Mouse (Mus musculus): ENCODE measurements at regions not wholly inside any gene's neighbourhood (a gene's known extent, or its start where the extent isn't known, plus 50 kb on each side); places are given as distances from the start of the nearest gene placed in this dataset.

GRCm38 (mm10) chr17:63003911-63004310, 122.8 kb upstream of the Efna5 start:
- ATAC-seq (replicated peaks; ENCODE audit: insufficient number of reproducible peaks, insufficient read depth, low FRiP score, low read depth) = no peak
- Histone ChIP-seq H3K4me1 (replicated peaks) (peaks cover 4% of the 10 kb centered on the region), H3K9me3 (replicated peaks) (no peaks in the 10 kb centered on the region), H3K27ac (no peak overlapping the region), H3K9ac (no peak overlapping the region), H3K36me3 (no peaks in the 10 kb centered on the region), H3K27me3 (no peaks in the 10 kb centered on the region), H3K4me3 (no peak overlapping the region), H3K4me2 (no peak overlapping the region)
- 80% methylated on average over 5 of the region's 5 CpGs for WGBS

- H3K4me1 ChIP-seq (replicated peaks) = no peaks in the 10 kb centered on the region
- H3K27me3 ChIP-seq = no peaks in the 10 kb centered on the region
- no peak overlapping the region for H3K9ac ChIP-seq
- H3K4me2 ChIP-seq = no peak overlapping the region
- H3K27ac ChIP-seq = no peak overlapping the region
- H3K36me3 ChIP-seq = no peaks in the 10 kb centered on the region
- H3K9me3 ChIP-seq (replicated peaks) = no peaks in the 10 kb centered on the region
- ATAC-seq (replicated peaks; ENCODE audit: insufficient number of reproducible peaks, insufficient read depth, low FRiP score, low read depth) = no peak
- 80% methylated on average over 4 of the region's 4 CpGs for WGBS
- no peak overlapping the region for H3K4me3 ChIP-seq
These were observed 121.6 kb upstream of the Efna5 start for GRCm38 (mm10) chr17:63002729-63003128.

- 37% methylated on average over 2 of the region's 2 CpGs for WGBS
- H3K27ac ChIP-seq = no peak overlapping the region
- H3K9ac ChIP-seq = no peak overlapping the region
- no peaks in the 10 kb centered on the region for H3K9me3 ChIP-seq (replicated peaks)
- no peak for ATAC-seq (replicated peaks; ENCODE audit: insufficient number of reproducible peaks, insufficient read depth, low FRiP score, low read depth)
- no peak overlapping the region for H3K4me3 ChIP-seq
- H3K27me3 ChIP-seq = no peaks in the 10 kb centered on the region
- no peak overlapping the region for H3K4me2 ChIP-seq
- no peaks in the 10 kb centered on the region for H3K36me3 ChIP-seq
- no peaks in the 10 kb centered on the region for H3K4me1 ChIP-seq (replicated peaks)
These were observed 120.8 kb upstream of the Efna5 start for GRCm38 (mm10) chr17:63001898-63002297.

DNA sequence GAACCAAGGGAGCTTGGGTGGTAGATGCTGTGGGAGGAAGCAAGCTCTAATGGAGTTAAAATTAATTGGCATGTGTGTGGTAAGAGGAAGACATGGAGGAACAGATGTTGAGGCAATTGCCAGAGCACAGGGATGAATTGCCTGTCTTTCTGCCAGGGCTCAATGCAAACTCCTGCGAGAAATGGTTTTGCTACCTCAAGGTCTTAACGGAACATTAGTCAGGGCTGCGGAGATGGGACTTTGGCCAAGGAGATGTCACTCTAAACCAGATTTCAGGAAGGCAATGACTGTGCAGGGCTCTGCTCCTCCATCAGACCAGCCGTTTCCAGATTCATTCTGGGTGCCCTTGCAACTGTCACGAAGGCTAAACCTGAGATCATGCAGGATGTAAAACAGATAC, 116.6 kb upstream of the Efna5 start:
- ATAC-seq (replicated peaks; ENCODE audit: insufficient number of reproducible peaks, insufficient read depth, low FRiP score, low read depth) = no peak
- no peaks in the 10 kb centered on the region for H3K36me3 ChIP-seq
- no peak overlapping the region for H3K9ac ChIP-seq
- no peak overlapping the region for H3K4me2 ChIP-seq
- H3K27ac ChIP-seq = no peak overlapping the region
- no peaks in the 10 kb centered on the region for H3K27me3 ChIP-seq
- no peaks in the 10 kb centered on the region for H3K9me3 ChIP-seq (replicated peaks)
- WGBS = 70% methylated on average over 5 of the region's 5 CpGs
- H3K4me3 ChIP-seq = no peak overlapping the region
- H3K4me1 ChIP-seq (replicated peaks) = 0 out of 2 replicates have a peak, but pooled peaks cover 4% of the 10 kb centered on the region

DNA sequence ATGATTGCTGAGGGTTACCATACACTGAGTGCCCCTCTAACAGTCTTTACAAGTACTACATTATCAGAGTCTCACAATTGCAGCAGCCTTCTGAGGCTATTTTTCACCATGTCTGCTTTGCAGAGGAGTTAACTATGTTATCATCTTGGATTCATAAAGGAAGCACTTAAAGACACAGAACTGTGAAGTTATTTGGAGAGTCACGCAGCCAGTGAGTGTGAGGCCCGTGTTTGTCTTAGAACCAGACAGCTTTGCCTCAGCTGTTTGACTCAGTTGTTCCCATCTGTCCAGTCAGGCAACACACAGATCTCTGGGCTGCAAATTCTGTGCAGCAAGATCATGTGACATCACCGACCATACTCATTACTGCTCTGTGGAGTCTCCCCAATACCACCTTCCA, 114.2 kb upstream of the Efna5 start:
- H3K9ac ChIP-seq = no peak overlapping the region
- no peak overlapping the region for H3K27ac ChIP-seq
- no peaks in the 10 kb centered on the region for H3K9me3 ChIP-seq (replicated peaks)
- no peak for ATAC-seq (replicated peaks; ENCODE audit: insufficient number of reproducible peaks, insufficient read depth, low FRiP score, low read depth)
- H3K36me3 ChIP-seq = no peaks in the 10 kb centered on the region
- 0 out of 2 replicates have a peak, but pooled peaks cover 4% of the 10 kb centered on the region for H3K4me1 ChIP-seq (replicated peaks)
- no peaks in the 10 kb centered on the region for H3K27me3 ChIP-seq
- H3K4me2 ChIP-seq = no peak overlapping the region
- H3K4me3 ChIP-seq = no peak overlapping the region
- WGBS = 35% methylated on average over 3 of the region's 3 CpGs

GRCm38 (mm10) chr17:62992977-62993376, 111.9 kb upstream of the Efna5 start:
- no peaks in the 10 kb centered on the region for H3K27me3 ChIP-seq
- no peak overlapping the region for H3K27ac ChIP-seq
- H3K9ac ChIP-seq = no peak overlapping the region
- H3K9me3 ChIP-seq (replicated peaks) = no peaks in the 10 kb centered on the region
- ATAC-seq (replicated peaks; ENCODE audit: insufficient number of reproducible peaks, insufficient read depth, low FRiP score, low read depth) = no peak
- WGBS = 81% methylated on average over 2 of the region's 2 CpGs
- no peak overlapping the region for H3K4me2 ChIP-seq
- no peak overlapping the region for H3K4me3 ChIP-seq
- H3K4me1 ChIP-seq (replicated peaks) = 0 out of 2 replicates have a peak, but pooled peaks cover 4% of the 10 kb centered on the region
- no peaks in the 10 kb centered on the region for H3K36me3 ChIP-seq

DNA sequence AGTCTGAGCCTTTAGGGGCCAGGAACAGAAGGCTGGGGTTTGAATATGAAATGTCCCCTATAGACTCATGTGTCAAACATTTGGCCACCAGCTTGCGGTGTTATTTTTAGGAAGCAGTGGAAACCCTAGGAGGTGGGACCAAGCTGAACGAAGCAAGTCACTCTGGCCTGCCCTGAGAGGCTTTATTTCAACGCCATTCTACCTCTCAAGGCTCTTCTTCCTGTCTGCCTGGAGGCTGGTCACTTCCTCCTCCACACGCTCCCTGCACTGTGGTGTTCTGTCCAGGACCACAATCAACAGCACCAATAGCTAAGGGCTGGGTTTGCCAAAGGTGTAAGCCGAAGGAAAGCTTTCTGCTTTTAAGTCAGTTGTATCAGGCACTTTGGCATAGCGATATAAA, 105.2 kb upstream of the Efna5 start:
- Histone ChIP-seq H3K4me2 (no peak overlapping the region), H3K4me3 (no peak overlapping the region), H3K27me3 (no peaks in the 10 kb centered on the region), H3K27ac (no peak overlapping the region), H3K9me3 (replicated peaks) (no peaks in the 10 kb centered on the region), H3K9ac (no peak overlapping the region), H3K4me1 (replicated peaks) (peaks cover 4% of the 10 kb centered on the region; the same call in 1 of the 2 replicates), H3K36me3 (no peaks in the 10 kb centered on the region)
- WGBS = 50% methylated on average over 6 of the region's 6 CpGs
- no peak for ATAC-seq (replicated peaks; ENCODE audit: insufficient number of reproducible peaks, insufficient read depth, low FRiP score, low read depth)

- no peak for ATAC-seq (replicated peaks; ENCODE audit: insufficient number of reproducible peaks, insufficient read depth, low FRiP score, low read depth)
- H3K4me1 ChIP-seq (replicated peaks) = no peaks in the 10 kb centered on the region
- WGBS = 39% methylated on average over 3 of the region's 3 CpGs
These were observed 99.2 kb upstream of the Efna5 start for GRCm38 (mm10) chr17:62980337-62980736.

GRCm38 (mm10) chr17:62977561-62977960, 96.4 kb upstream of the Efna5 start:
- Histone ChIP-seq H3K27me3 (no peaks in the 10 kb centered on the region), H3K4me3 (no peak overlapping the region), H3K9ac (no peak overlapping the region), H3K4me2 (no peak overlapping the region), H3K27ac (no peak overlapping the region), H3K36me3 (no peaks in the 10 kb centered on the region), H3K9me3 (replicated peaks) (0 out of 2 replicates have a peak, but pooled peaks cover 5% of the 10 kb centered on the region), H3K4me1 (replicated peaks) (no peaks in the 10 kb centered on the region)
- no peak for ATAC-seq (replicated peaks; ENCODE audit: insufficient number of reproducible peaks, insufficient read depth, low FRiP score, low read depth)
- 66% methylated on average over 4 of the region's 4 CpGs for WGBS

More at GRCm38 (mm10) chr17:62980337-62980736, 99.2 kb upstream of the Efna5 start:
- no peak overlapping the region for H3K4me2 ChIP-seq
- H3K9ac ChIP-seq = no peak overlapping the region
- H3K27me3 ChIP-seq = no peaks in the 10 kb centered on the region
- H3K4me3 ChIP-seq = no peak overlapping the region
- H3K36me3 ChIP-seq = no peaks in the 10 kb centered on the region
- H3K27ac ChIP-seq = no peak overlapping the region
- H3K9me3 ChIP-seq (replicated peaks) = no peaks in the 10 kb centered on the region

DNA sequence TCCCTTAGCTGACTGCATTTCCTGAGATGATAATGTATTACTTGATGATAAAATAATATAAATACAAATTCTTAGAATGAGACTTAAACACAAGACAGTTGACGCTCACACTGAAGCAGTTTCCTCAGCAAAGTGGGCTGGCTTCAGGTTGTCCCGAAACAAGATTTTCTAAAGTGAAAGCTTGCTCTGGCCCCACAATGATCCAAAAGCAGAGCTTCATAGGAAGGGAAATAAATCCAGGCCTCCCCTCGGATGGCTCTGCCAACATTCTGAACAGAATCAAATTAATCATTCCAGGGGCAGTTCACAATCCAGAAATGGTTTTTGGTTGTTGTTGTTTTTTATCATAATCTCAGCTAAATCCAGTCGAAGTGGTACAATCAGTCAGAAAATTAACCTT, 96.0 kb upstream of the Efna5 start:
- no peak for ATAC-seq (replicated peaks; ENCODE audit: insufficient number of reproducible peaks, insufficient read depth, low FRiP score, low read depth)
- H3K27me3 ChIP-seq = no peaks in the 10 kb centered on the region
- no peaks in the 10 kb centered on the region for H3K4me1 ChIP-seq (replicated peaks)
- no peak overlapping the region for H3K4me3 ChIP-seq
- no peak overlapping the region for H3K9ac ChIP-seq
- H3K9me3 ChIP-seq (replicated peaks) = 0 out of 2 replicates have a peak, but pooled peaks cover 5% of the 10 kb centered on the region
- no peaks in the 10 kb centered on the region for H3K36me3 ChIP-seq
- no peak overlapping the region for H3K4me2 ChIP-seq
- 77% methylated on average over 4 of the region's 4 CpGs for WGBS
- no peak overlapping the region for H3K27ac ChIP-seq

- H3K27me3 ChIP-seq = no peaks in the 10 kb centered on the region
- H3K36me3 ChIP-seq = no peaks in the 10 kb centered on the region
- H3K9ac ChIP-seq = no peak overlapping the region
- H3K27ac ChIP-seq = no peak overlapping the region
- H3K4me3 ChIP-seq = no peak overlapping the region
- 0 out of 2 replicates have a peak, but pooled peaks cover 5% of the 10 kb centered on the region for H3K9me3 ChIP-seq (replicated peaks)
- WGBS = 81% methylated on average over 8 of the region's 8 CpGs
- no peak overlapping the region for H3K4me2 ChIP-seq
- H3K4me1 ChIP-seq (replicated peaks) = no peaks in the 10 kb centered on the region
- ATAC-seq (replicated peaks; ENCODE audit: insufficient number of reproducible peaks, insufficient read depth, low FRiP score, low read depth) = no peak
These were observed 93.6 kb upstream of the Efna5 start for GRCm38 (mm10) chr17:62974627-62975279.

DNA sequence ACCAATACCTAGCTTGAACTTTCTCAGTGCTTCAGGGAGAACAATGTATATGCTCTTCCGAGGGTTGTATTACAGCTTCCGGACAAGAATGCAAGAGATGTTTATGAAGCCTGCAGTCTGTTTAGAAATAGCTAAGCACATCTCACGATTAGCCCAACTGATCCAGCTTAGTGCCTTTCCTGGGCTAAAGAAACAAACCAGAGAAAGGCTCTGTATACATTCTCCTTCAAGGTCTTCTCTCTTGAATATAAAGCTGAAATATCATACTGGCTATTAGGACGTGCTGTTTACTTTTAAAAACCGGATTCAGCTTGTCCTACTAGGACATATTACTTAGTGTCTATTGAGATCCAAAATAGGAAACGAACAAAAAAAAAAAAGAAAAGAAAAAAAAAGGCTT, 87.9 kb upstream of the Efna5 start:
- Histone ChIP-seq H3K9me3 (replicated peaks) (0 out of 2 replicates have a peak, but pooled peaks cover 5% of the 10 kb centered on the region), H3K4me1 (replicated peaks) (no peaks in the 10 kb centered on the region), H3K27me3 (no peaks in the 10 kb centered on the region), H3K27ac (no peak overlapping the region), H3K36me3 (no peaks in the 10 kb centered on the region), H3K4me3 (no peak overlapping the region), H3K9ac (no peak overlapping the region), H3K4me2 (no peak overlapping the region)
- 65% methylated on average over 6 of the region's 6 CpGs for WGBS
- no peak for ATAC-seq (replicated peaks; ENCODE audit: insufficient number of reproducible peaks, insufficient read depth, low FRiP score, low read depth)
